Comparison of ENCODE assay signal across 11 mouse cellular contexts in the genomic region with DNA sequence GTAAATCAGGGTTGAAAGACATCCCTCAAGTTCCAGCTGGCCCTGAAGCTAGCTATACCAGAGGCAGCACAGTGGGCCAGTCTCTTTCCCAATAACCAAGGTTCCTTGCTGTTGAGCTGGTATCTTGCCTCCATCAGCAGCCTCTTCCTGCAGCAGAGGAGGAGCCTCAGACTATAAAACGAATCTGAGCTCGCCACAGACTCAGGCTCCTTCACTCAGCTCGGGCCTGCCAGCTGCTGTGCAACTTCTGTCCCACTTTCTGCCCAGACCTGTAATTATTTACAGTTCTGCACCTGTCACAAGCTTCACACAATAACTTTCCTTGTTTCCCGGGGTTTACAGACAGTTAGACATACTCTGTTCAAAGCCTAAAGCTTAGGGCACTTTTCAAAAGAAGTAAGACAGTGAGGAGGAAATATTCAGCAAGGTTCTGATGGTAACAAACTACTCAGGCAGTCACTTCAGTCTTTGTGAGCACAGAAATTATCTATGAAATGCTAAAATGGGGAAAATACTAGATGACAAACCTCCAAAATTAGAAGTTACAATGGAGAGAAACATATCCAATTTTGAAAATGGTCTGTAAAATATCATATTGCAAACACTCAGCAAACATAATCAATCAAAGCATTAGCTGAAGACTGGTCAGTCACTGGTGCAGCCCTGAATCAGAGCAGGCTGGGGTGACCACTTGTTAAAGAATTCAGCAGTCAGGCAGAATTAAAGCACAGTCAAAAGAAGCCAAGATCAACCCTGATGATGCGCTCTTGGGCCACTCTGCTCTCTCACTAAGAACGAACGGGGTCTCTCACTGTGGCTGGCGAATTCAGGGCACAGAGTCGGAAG.
DNase-seq lines count a peak whose midpoint lies in the region; ATAC-seq and TF ChIP-seq lines count a peak whose summit lies in the region.
"Had no signal": no experiment of that assay in that cellular context is flagged by ENCODE, and none has a peak within 500 bp of the region (broad histone marks: within the 10 kb centered on the region; RNA-seq: fewer than 3 reads in every experiment).

No protein-coding gene starts in this region.

- DNase-seq in lung, embryonic 14.5 days: no peak
- no peak for DNase-seq in lung, postnatal 4 days
- no peak for DNase-seq in embryonic facial prominence, embryonic 10.5 days (ENCODE audit: low spot score)
- DNase-seq in forebrain, embryonic 14.5 days (ENCODE audit: low spot score): peak; percentile 59
- no peak for DNase-seq in spleen, adult 18-20 months
- no peak for DNase-seq in cerebellum, adult 8-10 months
- no peak for DNase-seq in heart, postnatal 14 days
- DNase-seq: heart, postnatal 4 days; liver had no signal

- H3K9ac ChIP-seq in lung, embryonic 14.5 days: no peak overlapping the region
- H3K9ac ChIP-seq in forebrain, embryonic 14.5 days (ENCODE audit: low read length): no peak overlapping the region; the same call in 1 of the 2 replicates

- ATAC-seq in lung, embryonic 14.5 days (ENCODE audit: insufficient read depth): no peak
- ATAC-seq in forebrain, embryonic 14.5 days: peak; percentile 74
- ATAC-seq in megakaryocyte progenitor cell, adult 5-6 weeks (replicated peaks; ENCODE audit: poor library complexity): peak; percentile 65
- ATAC-seq: Patski had no signal

- peaks cover 4% of the 10 kb centered on the region; the same call in 1 of the 2 replicates for H3K4me1 ChIP-seq in lung, embryonic 14.5 days (ENCODE audit: insufficient read depth)
- H3K4me1 ChIP-seq in embryonic facial prominence, embryonic 10.5 days: peaks cover 22% of the 10 kb centered on the region
- H3K4me1 ChIP-seq in forebrain, embryonic 14.5 days (ENCODE audit: control insufficient read depth, insufficient read depth, low read length): peaks cover 25% of the 10 kb centered on the region

- no peaks in the 10 kb centered on the region for H3K36me3 ChIP-seq in lung, embryonic 14.5 days (ENCODE audit: insufficient read depth)
- H3K36me3 ChIP-seq in embryonic facial prominence, embryonic 10.5 days (replicated peaks): no peaks in the 10 kb centered on the region
- no peaks in the 10 kb centered on the region for H3K36me3 ChIP-seq in forebrain, embryonic 14.5 days (ENCODE audit: control insufficient read depth, insufficient read depth, low read length)

- intact Hi-C loops in heart, postnatal 14 days (cut with DNase I): loop anchor here (5.0 kb wide), 1 partner anchor 76 kb away; no protein-coding TSS in a partner anchor

- no peak overlapping the region for H3K4me3 ChIP-seq in lung, embryonic 14.5 days (ENCODE audit: low read depth, low read length)
- no peak overlapping the region for H3K4me3 ChIP-seq in embryonic facial prominence, embryonic 10.5 days
- H3K4me3 ChIP-seq in forebrain, embryonic 14.5 days (ENCODE audit: low read depth, low read length): no peak overlapping the region

- no peaks in the 10 kb centered on the region for H3K27me3 ChIP-seq in lung, embryonic 14.5 days (ENCODE audit: insufficient read depth, low read length)
- no peaks in the 10 kb centered on the region for H3K27me3 ChIP-seq in embryonic facial prominence, embryonic 10.5 days (replicated peaks; ENCODE audit: low read depth, poor library complexity, severe bottlenecking)
- no peaks in the 10 kb centered on the region for H3K27me3 ChIP-seq in forebrain, embryonic 14.5 days (replicated peaks; ENCODE audit: control insufficient read depth, insufficient read depth, low read length)
- H3K27me3 ChIP-seq: Patski had no signal

- no peak overlapping the region for H3K4me2 ChIP-seq in lung, embryonic 14.5 days
- no peak overlapping the region for H3K4me2 ChIP-seq in forebrain, embryonic 14.5 days (ENCODE audit: low read length)

- WGBS in lung, embryonic 14.5 days: 42% methylated on average over 9 of the region's 9 CpGs
- 67% methylated on average over 9 of the region's 9 CpGs for WGBS in embryonic facial prominence, embryonic 10.5 days
- WGBS in forebrain, embryonic 14.5 days: 44% methylated on average over 9 of the region's 9 CpGs

- H3K9me3 ChIP-seq in lung, embryonic 14.5 days (ENCODE audit: low read depth, low read length): no peaks in the 10 kb centered on the region
- no peaks in the 10 kb centered on the region for H3K9me3 ChIP-seq in embryonic facial prominence, embryonic 10.5 days
- H3K9me3 ChIP-seq in forebrain, embryonic 14.5 days (replicated peaks; ENCODE audit: control insufficient read depth, low read length): no peaks in the 10 kb centered on the region

- TF ChIP-seq CTCF in lung, embryonic 14.5 days (IDR thresholded peaks at IDR 0.05; ENCODE audit: low read depth): no peak

- H3K27ac ChIP-seq in lung, embryonic 14.5 days (ENCODE audit: low read depth): peak overlapping the region; percentile 22
- peak overlapping the region; percentile 59 for H3K27ac ChIP-seq in embryonic facial prominence, embryonic 10.5 days (replicated peaks)
- H3K27ac ChIP-seq in forebrain, embryonic 14.5 days (ENCODE audit: low read depth, low read length): peak overlapping the region; percentile 45
